Mouse (Mus musculus) forebrain, embryonic 16.5 days (tissue): ENCODE data around the gene Sec61a1. TPM values are rescaled to one million over a fixed set of nuclear protein-coding genes. Genes with fewer than 3 reads are reported as not detected.

Source experiments
- ATAC-seq: fragments of 200-750 bp; cut with Nextera tagmentation; 2 replicates; pipeline ENCODE4 v1.8.0; 2017; ENCODE audit warnings: mild to moderate bottlenecking, moderate library complexity
- H3K27ac ChIP-seq: fragments of 300-500 bp; sonication (generic); 2 replicates; pipeline ENCODE4 v1.5.1; 2014; ENCODE audit warnings: low read length, control low read depth
- H3K27me3 ChIP-seq: fragments of 300-500 bp; sonication (generic); replicated peaks from 2 replicates; pipeline ENCODE4 v1.6.1; 2014; ENCODE audit warnings: low read length; ENCODE audit not compliant: control insufficient read depth, insufficient read depth
- H3K36me3 ChIP-seq: fragments of 300-500 bp; sonication (generic); 2 replicates; pipeline ENCODE4 v1.6.1; 2014; ENCODE audit not compliant: control insufficient read depth, insufficient read depth
- H3K4me1 ChIP-seq: fragments of 300-500 bp; sonication (generic); replicated peaks from 2 replicates; pipeline ENCODE4 v1.6.1; 2014; ENCODE audit warnings: low read length; ENCODE audit not compliant: control insufficient read depth, insufficient read depth
- H3K4me2 ChIP-seq: fragments of 300-500 bp; sonication (generic); 2 replicates; pipeline ENCODE4 v1.6.1; 2014; ENCODE audit warnings: mild to moderate bottlenecking, low read length, control low read depth
- H3K4me3 ChIP-seq: fragments of 300-500 bp; sonication (generic); replicated peaks from 2 replicates; pipeline ENCODE4 v1.5.1; 2014; ENCODE audit warnings: mild to moderate bottlenecking, low read length, control low read depth
- H3K9ac ChIP-seq: fragments of 300-500 bp; sonication (generic); replicated peaks from 2 replicates; pipeline ENCODE4 v1.6.1; 2014; ENCODE audit warnings: low read depth, low read length, control low read depth
- H3K9me3 ChIP-seq: fragments of 300-500 bp; sonication (generic); 2 replicates; pipeline ENCODE4 v1.6.1; 2016; ENCODE audit warnings: low read length; ENCODE audit not compliant: control insufficient read depth
- whole genome bisulfite sequencing: fragments of 180-500 bp; shearing (Covaris S2); extraction: QIAGEN DNeasy Blood & Tissue Kit; methylation state at CpG from one replicate; pipeline ENCODE4 v1.1.7; 2014; 5-methylcytosine and 5-hydroxymethylcytosine counted together
- polyA plus RNA-seq: library from polyadenylated mRNA; unstranded; fragments of >200 nt; fragmentation: Nextera tagmentation; extraction: Ambion mirVana; gene quantifications from 2 replicates; pipeline ENCODE4 v1.2.1, GENCODE M21; 2015

Gene Sec61a1
- 170 and 178 TPM in 2 replicates for polyA plus RNA-seq

GRCm38 (mm10) chr6:88518404-88519263 lies at the start of gene Sec61a1:
Gene Sec61a1 (minus strand): TSS chr6:88518905.
- H3K9ac ChIP-seq: peak within 1 kb of the TSS; percentile 90
- no peaks in the 10 kb centered on the region for H3K9me3 ChIP-seq
- peaks cover 21% of the 10 kb centered on the region for H3K4me1 ChIP-seq
- H3K36me3 ChIP-seq: peaks cover 10% of the 10 kb centered on the region
- H3K27me3 ChIP-seq: no peaks in the 10 kb centered on the region
- H3K27ac ChIP-seq: peak within 1 kb of the TSS; percentile 89
- peak; percentile 98 for ATAC-seq
- H3K4me3 ChIP-seq: peak within 1 kb of the TSS; percentile 88
- peak within 1 kb of the TSS; percentile 90 for H3K4me2 ChIP-seq
- WGBS: 1% methylated on average over 80 of the region's 80 CpGs

DNA sequence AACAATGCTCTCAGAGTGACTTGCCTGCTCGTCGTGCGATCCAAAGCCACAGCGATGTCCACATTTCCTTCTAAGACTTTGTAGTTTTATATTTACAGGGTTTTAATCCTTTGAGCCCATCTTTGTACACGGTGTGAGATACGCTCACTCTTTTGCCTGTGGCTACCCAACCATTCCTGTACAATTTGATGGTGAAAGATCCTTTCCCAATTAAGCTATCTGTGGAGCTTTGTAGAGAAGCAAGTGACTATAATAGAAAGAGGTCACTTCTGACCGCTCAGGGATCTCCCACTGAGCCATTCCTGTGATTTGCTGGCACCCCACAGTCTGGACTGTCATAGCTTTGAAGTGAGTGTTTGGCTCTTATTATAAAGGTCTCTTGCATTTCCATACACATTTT lies 48.0 kb upstream of the Sec61a1 start:
- no peak overlapping the region for H3K9ac ChIP-seq
- H3K27me3 ChIP-seq: 0 out of 2 replicates have a peak, but pooled peaks cover 2% of the 10 kb centered on the region
- no peak overlapping the region for H3K4me3 ChIP-seq
- no peak overlapping the region for H3K27ac ChIP-seq
- no peaks in the 10 kb centered on the region for H3K36me3 ChIP-seq
- H3K9me3 ChIP-seq: no peaks in the 10 kb centered on the region
- ATAC-seq: no peak
- WGBS: 8% methylated on average over 7 of the region's 7 CpGs
- H3K4me1 ChIP-seq: no peaks in the 10 kb centered on the region
- no peak overlapping the region for H3K4me2 ChIP-seq

DNA sequence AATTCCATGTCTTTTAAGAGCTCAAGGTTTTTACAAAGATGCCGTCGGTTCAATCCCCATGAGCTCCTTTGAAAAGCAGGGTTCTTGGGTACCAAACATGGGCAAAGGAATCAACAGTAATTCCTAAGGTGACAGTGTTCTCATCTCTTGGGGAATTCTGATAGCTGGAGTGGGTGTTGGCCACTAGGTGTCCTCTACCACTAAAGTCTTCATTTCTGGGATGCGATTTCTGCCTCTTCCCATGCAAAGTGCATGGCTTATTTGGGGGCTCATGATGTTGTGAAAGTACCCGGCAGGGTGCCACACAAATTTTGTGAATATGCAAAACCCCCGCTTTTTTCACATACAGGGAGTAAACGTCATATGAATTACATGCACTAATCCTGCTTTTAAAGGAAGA lies 46.3 kb upstream of the Sec61a1 start:
- H3K36me3 ChIP-seq: no peaks in the 10 kb centered on the region
- H3K27ac ChIP-seq: no peak overlapping the region
- H3K9me3 ChIP-seq: no peaks in the 10 kb centered on the region
- H3K4me1 ChIP-seq: no peaks in the 10 kb centered on the region
- no peak overlapping the region for H3K4me3 ChIP-seq
- whole genome bisulfite sequencing: 34% methylated on average over 6 of the region's 6 CpGs
- no peak for ATAC-seq
- 0 out of 2 replicates have a peak, but pooled peaks cover 2% of the 10 kb centered on the region for H3K27me3 ChIP-seq
- no peak overlapping the region for H3K4me2 ChIP-seq
- H3K9ac ChIP-seq: no peak overlapping the region

- no peak for ATAC-seq
- H3K9ac ChIP-seq: no peak overlapping the region
- no peaks in the 10 kb centered on the region for H3K4me1 ChIP-seq
- H3K9me3 ChIP-seq: no peaks in the 10 kb centered on the region
- H3K27ac ChIP-seq: no peak overlapping the region
- no peak overlapping the region for H3K4me3 ChIP-seq
- no peaks in the 10 kb centered on the region for H3K27me3 ChIP-seq
- no peak overlapping the region for H3K4me2 ChIP-seq
- 90% methylated on average over 4 of the region's 4 CpGs for WGBS
- H3K36me3 ChIP-seq: no peaks in the 10 kb centered on the region
These were observed 41.5 kb upstream of the Sec61a1 start for GRCm38 (mm10) chr6:88560156-88560555.

- Histone ChIP-seq H3K4me2 (no peak overlapping the region), H3K9me3 (no peaks in the 10 kb centered on the region), H3K27ac (no peak overlapping the region), H3K4me1 (no peaks in the 10 kb centered on the region), H3K27me3 (no peaks in the 10 kb centered on the region), H3K4me3 (no peak overlapping the region), H3K36me3 (no peaks in the 10 kb centered on the region), H3K9ac (no peak overlapping the region)
- 23% methylated on average over 5 of the region's 5 CpGs for WGBS
- ATAC-seq: no peak
These were observed 41.0 kb upstream of the Sec61a1 start for GRCm38 (mm10) chr6:88559688-88560087.

DNA sequence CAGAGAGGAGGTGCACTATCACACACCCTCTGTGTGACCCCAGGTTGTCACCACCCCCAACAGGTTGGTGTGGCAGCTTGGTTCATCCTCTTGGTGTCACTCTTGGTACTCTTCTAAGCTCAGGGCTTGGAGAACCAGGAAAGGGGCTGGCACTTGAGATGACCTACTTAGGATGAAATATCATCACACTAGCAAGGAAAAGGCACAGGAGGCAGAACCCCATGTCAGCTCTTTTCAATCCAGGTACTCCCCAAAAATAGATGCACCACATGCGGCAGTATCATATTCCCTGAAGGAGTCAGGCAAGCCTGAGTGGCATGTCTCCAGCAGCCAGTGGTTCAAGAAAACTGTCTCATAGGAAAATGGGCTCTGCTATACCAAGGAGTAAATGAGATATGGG lies 39.4 kb upstream of the Sec61a1 start:
- ATAC-seq: no peak
- WGBS: 71% methylated on average over 1 of the region's 1 CpGs
- Histone ChIP-seq H3K4me3 (no peak overlapping the region), H3K4me1 (no peaks in the 10 kb centered on the region), H3K27ac (no peak overlapping the region), H3K36me3 (no peaks in the 10 kb centered on the region), H3K27me3 (no peaks in the 10 kb centered on the region), H3K9me3 (no peaks in the 10 kb centered on the region), H3K4me2 (no peak overlapping the region), H3K9ac (no peak overlapping the region)

GRCm38 (mm10) chr6:88557548-88557947 lies 38.8 kb upstream of the Sec61a1 start:
- Histone ChIP-seq H3K9ac (no peak overlapping the region), H3K36me3 (no peaks in the 10 kb centered on the region), H3K4me3 (no peak overlapping the region), H3K4me2 (no peak overlapping the region), H3K27me3 (no peaks in the 10 kb centered on the region), H3K4me1 (no peaks in the 10 kb centered on the region), H3K9me3 (no peaks in the 10 kb centered on the region), H3K27ac (no peak overlapping the region)
- 9% methylated on average over 4 of the region's 4 CpGs for WGBS
- ATAC-seq: no peak

GRCm38 (mm10) chr6:88549916-88550315 lies 31.2 kb upstream of the Sec61a1 start:
- no peak overlapping the region for H3K27ac ChIP-seq
- H3K27me3 ChIP-seq: peaks cover 9% of the 10 kb centered on the region; the same call in 1 of the 2 replicates
- H3K36me3 ChIP-seq: no peaks in the 10 kb centered on the region
- no peak for ATAC-seq
- no peak overlapping the region for H3K9ac ChIP-seq
- 85% methylated on average over 2 of the region's 2 CpGs for WGBS
- peaks cover 4% of the 10 kb centered on the region; the same call in 1 of the 2 replicates for H3K4me1 ChIP-seq
- no peaks in the 10 kb centered on the region for H3K9me3 ChIP-seq
- no peak overlapping the region for H3K4me3 ChIP-seq
- H3K4me2 ChIP-seq: no peak overlapping the region

- no peak overlapping the region for H3K4me2 ChIP-seq
- H3K9ac ChIP-seq: no peak overlapping the region
- ATAC-seq: peak; percentile 36; the same call in 1 of the 2 replicates
- peaks cover 6% of the 10 kb centered on the region; the same call in 1 of the 2 replicates for H3K4me1 ChIP-seq
- H3K4me3 ChIP-seq: no peak overlapping the region
- WGBS: 20% methylated on average over 4 of the region's 4 CpGs
- peaks cover 9% of the 10 kb centered on the region; the same call in 1 of the 2 replicates for H3K27me3 ChIP-seq
- no peak overlapping the region for H3K27ac ChIP-seq
- H3K9me3 ChIP-seq: no peaks in the 10 kb centered on the region
- H3K36me3 ChIP-seq: no peaks in the 10 kb centered on the region
These were observed 30.6 kb upstream of the Sec61a1 start for GRCm38 (mm10) chr6:88549137-88549814.
